Mouse (Mus musculus) thymus, postnatal 25 days (tissue): ENCODE data around the gene Naa16.
A peak's percentile ranks its signal among the peaks of the same experiment; 100 is the strongest.

Source experiments
- DNase-seq: peaks from one replicate; pipeline ENCODE4 v3.0.0; 2022

Naa16 gene

GRCm38 (mm10) chr14:79296201-79296600, 94.4 kb downstream of the Naa16 start:
- no peak for DNase-seq

- no peak for DNase-seq
Measured at GRCm38 (mm10) chr14:79295579-79295978, 95.0 kb downstream of the Naa16 start.

- no peak for DNase-seq
Measured at GRCm38 (mm10) chr14:79294950-79295349, 95.6 kb downstream of the Naa16 start.

GRCm38 (mm10) chr14:79294051-79294814, 96.3 kb downstream of the Naa16 start:
- DNase-seq, result no peak

- peak; percentile 82 for DNase-seq
Measured at GRCm38 (mm10) chr14:79293119-79293780, 97.3 kb downstream of the Naa16 start.

GRCm38 (mm10) chr14:79291629-79292028, 98.9 kb downstream of the Naa16 start:
- DNase-seq, result no peak

GRCm38 (mm10) chr14:79290683-79291425, 99.7 kb downstream of the Naa16 start:
- no peak for DNase-seq

GRCm38 (mm10) chr14:79289909-79290308, 100.7 kb downstream of the Naa16 start:
- no peak for DNase-seq

GRCm38 (mm10) chr14:79288280-79288679, 102.3 kb downstream of the Naa16 start:
- DNase-seq, result peak; percentile 81

- no peak for DNase-seq
Measured at GRCm38 (mm10) chr14:79287251-79287863, 103.2 kb downstream of the Naa16 start.

- no peak for DNase-seq
Measured at GRCm38 (mm10) chr14:79285549-79285948, 105.0 kb downstream of the Naa16 start.

GRCm38 (mm10) chr14:79284616-79285015, 106.0 kb downstream of the Naa16 start:
- DNase-seq, result no peak

- DNase-seq, result peak; percentile 6
Measured at GRCm38 (mm10) chr14:79283952-79284351, 106.6 kb downstream of the Naa16 start.

- peak; percentile 14 for DNase-seq
Measured at GRCm38 (mm10) chr14:79281894-79282553, 108.6 kb downstream of the Naa16 start.

GRCm38 (mm10) chr14:79280456-79280855, 110.1 kb downstream of the Naa16 start:
- peak; percentile 85 for DNase-seq

- no peak for DNase-seq
Measured at GRCm38 (mm10) chr14:79279494-79279893, 111.1 kb downstream of the Naa16 start.

- DNase-seq, result no peak
Measured at GRCm38 (mm10) chr14:79278927-79279326, 111.7 kb downstream of the Naa16 start.

GRCm38 (mm10) chr14:79277922-79278321, 112.7 kb downstream of the Naa16 start:
- no peak for DNase-seq

GRCm38 (mm10) chr14:79275870-79276395, 114.6 kb downstream of the Naa16 start:
- DNase-seq, result peak; percentile 41

- peak; percentile 23 for DNase-seq
Measured at GRCm38 (mm10) chr14:79275441-79275840, 115.1 kb downstream of the Naa16 start.
